Mouse (Mus musculus): Measurements from ENCODE around the gene Tcp11. TPM values are rescaled to one million over a fixed set of nuclear protein-coding genes. Genes with fewer than 3 reads are reported as not detected.

Gene Tcp11
- polyA plus RNA-seq, 1 experiment from 2014 or later = 1.3 TPM

DNA sequence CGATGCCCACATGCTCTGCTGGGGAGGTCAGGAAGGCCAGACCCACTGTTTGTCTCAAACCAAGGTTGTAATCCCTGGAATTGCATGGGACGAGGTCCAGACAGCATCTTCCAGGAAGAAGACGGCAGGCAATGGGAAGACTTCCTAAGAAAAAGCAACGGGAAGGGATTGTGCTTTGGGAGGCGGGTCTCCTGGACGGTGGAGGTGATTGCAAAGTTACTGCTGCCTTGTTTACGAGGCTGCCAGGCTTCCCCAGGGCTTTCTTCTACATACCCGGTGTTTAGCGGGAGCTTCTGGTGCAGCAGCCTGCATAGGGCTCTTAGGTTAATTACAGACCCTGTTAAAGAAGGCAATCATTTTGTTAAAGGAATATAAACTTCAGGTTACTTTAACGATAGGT, 52.2 kb downstream of the Tcp11 start:
- Histone ChIP-seq H3K27me3 (ENCODE audit: control insufficient read depth, insufficient read depth, low read length) (no peaks in the 10 kb centered on the region), H3K36me3 (replicated peaks; ENCODE audit: control insufficient read depth, insufficient read depth, low read depth, low read length) (no peaks in the 10 kb centered on the region), H3K4me3 (ENCODE audit: low read depth, low read length) (no peak overlapping the region), H3K9me3 (replicated peaks; ENCODE audit: control insufficient read depth, low read length) (no peaks in the 10 kb centered on the region), H3K27ac (replicated peaks; ENCODE audit: low read depth, low read length) (no peak overlapping the region), H3K4me1 (ENCODE audit: control insufficient read depth, insufficient read depth, low read length) (peaks cover 2% of the 10 kb centered on the region; the same call in 1 of the 2 replicates), H3K4me2 (ENCODE audit: low read depth, low read length) (no peak overlapping the region), H3K9ac (replicated peaks; ENCODE audit: low read length) (no peak overlapping the region)
- WGBS = 67% methylated on average over 10 of the region's 10 CpGs
- DNase-seq (ENCODE audit: low spot score) = no peak
- no peak for ATAC-seq (replicated peaks; ENCODE audit: insufficient number of reproducible peaks, low FRiP score, low TSS enrichment, low read depth)

- no peak overlapping the region for H3K9ac ChIP-seq (replicated peaks; ENCODE audit: low read length)
- H3K36me3 ChIP-seq (replicated peaks; ENCODE audit: control insufficient read depth, insufficient read depth, low read depth, low read length) = no peaks in the 10 kb centered on the region
- H3K4me3 ChIP-seq (ENCODE audit: low read depth, low read length) = no peak overlapping the region
- no peak for ATAC-seq (replicated peaks; ENCODE audit: insufficient number of reproducible peaks, low FRiP score, low TSS enrichment, low read depth)
- no peak overlapping the region for H3K4me2 ChIP-seq (ENCODE audit: low read depth, low read length)
- H3K27me3 ChIP-seq (ENCODE audit: control insufficient read depth, insufficient read depth, low read length) = no peaks in the 10 kb centered on the region
- H3K9me3 ChIP-seq (replicated peaks; ENCODE audit: control insufficient read depth, low read length) = no peaks in the 10 kb centered on the region
- no peak for DNase-seq (ENCODE audit: low spot score)
- 92% methylated on average over 6 of the region's 6 CpGs for WGBS
- H3K27ac ChIP-seq (replicated peaks; ENCODE audit: low read depth, low read length) = no peak overlapping the region
- H3K4me1 ChIP-seq (ENCODE audit: control insufficient read depth, insufficient read depth, low read length) = peaks cover 2% of the 10 kb centered on the region; the same call in 1 of the 2 replicates
These were observed 53.2 kb downstream of the Tcp11 start for GRCm38 (mm10) chr17:28027197-28027596.

DNA sequence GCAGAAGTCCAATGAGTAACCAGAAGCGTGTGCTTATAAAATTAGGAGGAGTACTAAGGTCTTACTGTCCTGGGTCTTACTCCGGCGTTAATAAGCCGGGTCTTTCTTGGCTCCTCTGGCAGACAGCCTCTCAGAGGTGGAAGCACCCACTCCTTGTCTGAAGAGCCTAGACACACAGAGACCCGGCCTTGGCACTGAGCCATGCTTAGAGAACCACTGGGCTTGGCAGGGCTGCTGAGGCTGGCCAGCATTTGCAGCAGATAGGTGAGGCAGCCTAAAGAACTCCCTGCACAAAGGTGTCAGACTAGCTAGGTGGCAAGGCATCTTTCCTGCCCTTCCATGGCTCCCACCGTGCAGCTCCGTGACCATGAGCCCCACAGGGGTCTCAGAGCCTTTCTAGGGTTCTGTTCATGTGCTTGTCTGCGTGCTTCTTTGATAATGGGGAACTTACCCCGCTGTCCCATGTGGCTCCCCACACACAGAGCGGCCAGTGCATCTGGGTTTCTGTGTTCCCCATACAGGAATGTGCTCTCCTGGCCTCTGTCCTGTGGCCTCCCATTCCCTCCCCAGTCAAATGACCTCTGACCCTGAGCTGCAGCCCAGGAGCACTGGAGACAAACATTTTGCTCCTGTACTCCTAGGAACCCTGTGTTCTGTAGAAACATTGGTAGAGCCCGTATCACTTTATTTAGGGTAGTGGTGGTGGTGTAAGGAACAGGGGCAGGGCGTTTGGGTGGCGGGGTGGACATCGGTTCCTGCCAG, 54.1 kb downstream of the Tcp11 start:
- H3K9me3 ChIP-seq (replicated peaks; ENCODE audit: control insufficient read depth, low read length) = no peaks in the 10 kb centered on the region
- no peaks in the 10 kb centered on the region for H3K36me3 ChIP-seq (replicated peaks; ENCODE audit: control insufficient read depth, insufficient read depth, low read depth, low read length)
- ATAC-seq (replicated peaks; ENCODE audit: insufficient number of reproducible peaks, low FRiP score, low TSS enrichment, low read depth) = no peak
- no peak for DNase-seq (ENCODE audit: low spot score)
- H3K4me2 ChIP-seq (ENCODE audit: low read depth, low read length) = no peak overlapping the region
- H3K27me3 ChIP-seq (ENCODE audit: control insufficient read depth, insufficient read depth, low read length) = no peaks in the 10 kb centered on the region
- no peak overlapping the region for H3K9ac ChIP-seq (replicated peaks; ENCODE audit: low read length)
- 77% methylated on average over 14 of the region's 14 CpGs for WGBS
- H3K4me1 ChIP-seq (ENCODE audit: control insufficient read depth, insufficient read depth, low read length) = peaks cover 2% of the 10 kb centered on the region; the same call in 1 of the 2 replicates
- no peak overlapping the region for H3K4me3 ChIP-seq (ENCODE audit: low read depth, low read length)
- no peak overlapping the region for H3K27ac ChIP-seq (replicated peaks; ENCODE audit: low read depth, low read length)

DNA sequence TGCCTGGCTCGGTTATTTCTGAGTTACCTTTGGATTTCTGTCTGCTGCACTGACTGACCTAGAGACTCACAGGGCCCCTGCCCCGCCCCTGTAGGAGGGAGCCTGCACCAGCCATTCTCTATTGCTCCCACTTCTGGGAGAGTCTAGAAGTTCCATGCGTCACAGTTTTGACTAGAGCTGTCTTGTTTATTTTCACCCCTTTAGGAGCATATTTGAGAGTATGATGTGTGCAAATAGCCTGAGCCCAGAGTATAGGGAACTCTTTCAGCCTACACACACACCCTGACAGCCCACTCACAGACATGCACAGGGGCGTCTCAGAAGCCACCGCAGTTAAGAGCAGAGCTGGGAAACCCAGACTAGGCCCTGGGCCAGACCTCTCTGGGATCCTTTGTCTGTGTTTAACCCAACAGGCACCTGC, 54.9 kb downstream of the Tcp11 start:
- no peak for DNase-seq (ENCODE audit: low spot score)
- H3K9me3 ChIP-seq (replicated peaks; ENCODE audit: control insufficient read depth, low read length) = no peaks in the 10 kb centered on the region
- H3K4me3 ChIP-seq (ENCODE audit: low read depth, low read length) = no peak overlapping the region
- 75% methylated on average over 5 of the region's 5 CpGs for WGBS
- H3K4me2 ChIP-seq (ENCODE audit: low read depth, low read length) = no peak overlapping the region
- peaks cover 2% of the 10 kb centered on the region; the same call in 1 of the 2 replicates for H3K4me1 ChIP-seq (ENCODE audit: control insufficient read depth, insufficient read depth, low read length)
- H3K27me3 ChIP-seq (ENCODE audit: control insufficient read depth, insufficient read depth, low read length) = no peaks in the 10 kb centered on the region
- no peaks in the 10 kb centered on the region for H3K36me3 ChIP-seq (replicated peaks; ENCODE audit: control insufficient read depth, insufficient read depth, low read depth, low read length)
- no peak overlapping the region for H3K9ac ChIP-seq (replicated peaks; ENCODE audit: low read length)
- no peak overlapping the region for H3K27ac ChIP-seq (replicated peaks; ENCODE audit: low read depth, low read length)
- no peak for ATAC-seq (replicated peaks; ENCODE audit: insufficient number of reproducible peaks, low FRiP score, low TSS enrichment, low read depth)

DNA sequence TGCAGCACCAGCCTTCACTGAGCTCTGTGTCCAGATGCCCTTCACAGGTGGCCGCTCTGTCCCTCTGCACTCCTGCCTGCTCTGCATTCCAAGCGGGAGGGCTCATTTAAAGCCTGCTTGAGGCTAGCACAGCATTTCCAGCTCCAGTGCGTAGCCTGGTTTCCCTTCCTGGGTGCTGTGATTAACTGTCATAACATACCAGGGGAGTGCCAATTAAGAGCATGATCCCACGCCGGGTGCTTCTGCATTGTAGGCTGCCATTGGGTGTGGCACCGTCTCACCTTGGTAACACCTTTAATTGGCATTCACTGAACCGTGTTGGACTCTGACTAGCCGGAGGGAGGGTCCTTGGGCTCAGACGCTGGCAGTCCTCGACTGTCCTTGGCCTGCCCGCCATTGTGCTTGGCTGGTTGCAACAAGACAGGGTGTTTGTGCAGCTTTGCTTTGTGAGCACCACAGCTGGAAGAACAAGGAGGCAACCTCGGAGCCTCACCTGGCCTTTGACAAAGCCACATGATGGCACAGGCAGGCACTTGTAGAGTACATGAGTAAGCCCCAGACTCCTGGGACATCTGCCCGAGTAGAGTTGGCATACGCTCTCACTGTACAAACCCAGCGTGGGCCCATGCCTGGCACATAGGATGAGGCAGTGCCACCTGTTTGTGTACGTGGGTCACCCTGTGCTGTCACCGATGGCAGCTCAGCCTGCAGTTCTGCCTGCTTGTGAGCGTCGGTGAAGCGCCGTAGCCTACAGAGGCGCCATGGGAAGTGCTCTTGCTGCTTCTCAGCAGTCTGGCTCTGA, 57.4 kb downstream of the Tcp11 start:
- Histone ChIP-seq H3K27me3 (ENCODE audit: control insufficient read depth, insufficient read depth, low read length) (no peaks in the 10 kb centered on the region), H3K4me3 (ENCODE audit: low read depth, low read length) (no peak overlapping the region), H3K9me3 (replicated peaks; ENCODE audit: control insufficient read depth, low read length) (no peaks in the 10 kb centered on the region), H3K9ac (replicated peaks; ENCODE audit: low read length) (no peak overlapping the region), H3K36me3 (replicated peaks; ENCODE audit: control insufficient read depth, insufficient read depth, low read depth, low read length) (no peaks in the 10 kb centered on the region), H3K4me1 (ENCODE audit: control insufficient read depth, insufficient read depth, low read length) (no peaks in the 10 kb centered on the region; the same call in none of the 2 replicates), H3K4me2 (ENCODE audit: low read depth, low read length) (no peak overlapping the region), H3K27ac (replicated peaks; ENCODE audit: low read depth, low read length) (no peak overlapping the region)
- 87% methylated on average over 22 of the region's 22 CpGs for WGBS
- ATAC-seq (replicated peaks; ENCODE audit: insufficient number of reproducible peaks, low FRiP score, low TSS enrichment, low read depth) = no peak
- DNase-seq (ENCODE audit: low spot score) = no peak

DNA sequence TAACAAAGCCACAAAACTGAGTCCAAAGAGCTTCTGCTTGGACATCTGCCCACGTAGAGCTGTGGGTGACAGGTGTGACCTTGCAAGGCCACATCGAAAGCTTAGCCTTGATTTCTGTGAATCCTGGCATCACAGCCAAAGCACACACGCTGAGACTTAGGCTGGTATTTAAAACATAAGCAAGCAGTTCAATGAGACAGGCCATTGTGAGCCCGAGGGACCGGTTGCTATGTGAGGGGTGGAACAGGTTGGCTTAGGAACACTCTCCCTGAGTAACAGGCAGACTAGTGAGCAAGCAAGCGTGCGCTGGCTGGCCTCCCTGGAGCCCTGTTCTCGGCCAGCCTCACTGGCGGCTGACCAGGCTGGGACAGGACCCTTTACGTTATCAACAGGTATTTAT, 58.5 kb downstream of the Tcp11 start:
- no peak overlapping the region for H3K9ac ChIP-seq (replicated peaks; ENCODE audit: low read length)
- no peak for ATAC-seq (replicated peaks; ENCODE audit: insufficient number of reproducible peaks, low FRiP score, low TSS enrichment, low read depth)
- no peak overlapping the region for H3K4me2 ChIP-seq (ENCODE audit: low read depth, low read length)
- no peaks in the 10 kb centered on the region; the same call in none of the 2 replicates for H3K4me1 ChIP-seq (ENCODE audit: control insufficient read depth, insufficient read depth, low read length)
- H3K4me3 ChIP-seq (ENCODE audit: low read depth, low read length) = no peak overlapping the region
- H3K36me3 ChIP-seq (replicated peaks; ENCODE audit: control insufficient read depth, insufficient read depth, low read depth, low read length) = no peaks in the 10 kb centered on the region
- H3K27ac ChIP-seq (replicated peaks; ENCODE audit: low read depth, low read length) = no peak overlapping the region
- H3K9me3 ChIP-seq (replicated peaks; ENCODE audit: control insufficient read depth, low read length) = no peaks in the 10 kb centered on the region
- 70% methylated on average over 10 of the region's 10 CpGs for WGBS
- no peaks in the 10 kb centered on the region for H3K27me3 ChIP-seq (ENCODE audit: control insufficient read depth, insufficient read depth, low read length)
- no peak for DNase-seq (ENCODE audit: low spot score)

DNA sequence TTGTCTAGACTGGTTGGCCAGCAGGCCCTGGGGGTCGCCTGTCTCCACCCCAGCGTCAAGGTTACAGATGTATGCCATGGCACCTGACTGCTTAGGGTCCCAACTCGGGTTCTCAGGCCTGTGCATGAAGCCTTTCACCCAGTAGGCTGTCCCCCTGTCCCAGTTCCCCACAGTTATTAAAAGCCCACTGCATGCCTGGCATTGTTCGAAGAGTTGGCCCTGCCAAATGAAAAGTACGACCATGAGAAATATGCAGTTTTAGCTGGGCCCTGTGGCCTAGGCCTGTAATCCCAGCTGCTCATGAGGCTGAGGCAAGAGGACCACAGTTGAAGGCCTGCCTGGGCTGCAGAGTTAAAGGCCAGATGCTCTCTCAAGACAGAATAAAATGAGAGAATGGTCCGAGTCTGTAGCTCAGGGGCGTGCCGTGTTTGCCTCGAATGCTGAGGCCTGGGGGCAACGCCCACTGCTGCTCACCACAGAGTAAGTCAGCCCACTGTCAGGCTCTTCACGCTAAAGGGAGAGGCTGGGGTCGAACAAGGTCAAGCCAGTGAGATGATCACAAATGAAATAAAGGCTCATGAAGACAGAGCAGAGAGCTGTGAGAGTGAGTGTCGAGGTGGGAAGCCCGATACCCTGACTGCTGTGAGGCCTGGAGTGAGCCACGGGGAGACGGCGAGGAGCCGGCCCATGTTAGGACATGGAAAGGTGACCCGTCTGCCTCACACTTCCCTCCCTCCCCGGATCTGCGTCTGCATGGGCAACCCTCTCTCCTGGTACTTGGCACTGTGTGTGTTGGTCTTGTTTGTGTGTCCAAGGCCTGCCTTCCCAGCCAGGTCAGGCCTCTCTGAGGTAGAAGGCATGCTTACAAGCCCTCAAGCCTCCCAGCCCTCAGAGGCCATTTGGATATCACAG, 60.4 kb downstream of the Tcp11 start:
- no peaks in the 10 kb centered on the region for H3K27me3 ChIP-seq (ENCODE audit: control insufficient read depth, insufficient read depth, low read length)
- H3K4me1 ChIP-seq (ENCODE audit: control insufficient read depth, insufficient read depth, low read length) = no peaks in the 10 kb centered on the region; the same call in none of the 2 replicates
- H3K4me3 ChIP-seq (ENCODE audit: low read depth, low read length) = no peak overlapping the region
- H3K9me3 ChIP-seq (replicated peaks; ENCODE audit: control insufficient read depth, low read length) = no peaks in the 10 kb centered on the region
- no peak overlapping the region for H3K4me2 ChIP-seq (ENCODE audit: low read depth, low read length)
- H3K9ac ChIP-seq (replicated peaks; ENCODE audit: low read length) = no peak overlapping the region
- no peak for ATAC-seq (replicated peaks; ENCODE audit: insufficient number of reproducible peaks, low FRiP score, low TSS enrichment, low read depth)
- WGBS = 76% methylated on average over 21 of the region's 21 CpGs
- DNase-seq (ENCODE audit: low spot score) = no peak
- no peaks in the 10 kb centered on the region for H3K36me3 ChIP-seq (replicated peaks; ENCODE audit: control insufficient read depth, insufficient read depth, low read depth, low read length)
- H3K27ac ChIP-seq (replicated peaks; ENCODE audit: low read depth, low read length) = no peak overlapping the region
